In the genomic region with DNA sequence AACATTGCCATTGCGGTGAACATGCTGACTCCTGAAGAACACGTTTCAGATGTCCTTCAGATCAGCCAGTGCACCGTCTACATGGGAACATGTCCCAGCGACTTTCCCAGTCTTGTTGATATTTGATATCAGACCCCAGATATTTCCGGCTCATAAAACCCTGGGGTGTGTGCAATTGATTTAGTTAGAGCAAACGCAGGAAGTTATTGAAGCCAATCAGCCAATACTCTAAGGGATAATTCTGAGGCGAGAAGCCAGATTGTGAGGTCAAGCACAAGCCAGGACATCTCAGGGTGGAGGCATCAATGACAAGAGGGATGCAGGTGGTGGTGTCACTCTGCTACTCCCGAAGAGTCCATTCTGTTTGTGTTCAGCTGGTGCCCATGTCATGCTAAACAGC, we compare ENCODE assay signal across 34 mouse cellular contexts. TPM values are rescaled to one million over a fixed set of nuclear protein-coding genes. Genes with fewer than 3 reads are reported as not detected.
DNase-seq lines count a peak whose midpoint lies in the region; ATAC-seq lines count a peak whose summit lies in the region.
"Had no signal": no experiment of that assay in that cellular context is flagged by ENCODE, and none has a peak within 500 bp of the region (broad histone marks: within the 10 kb centered on the region; RNA-seq: fewer than 3 reads in every experiment).

No protein-coding gene starts in this region.

- H3K27me3 ChIP-seq in liver, embryonic 13.5 days: no peaks in the 10 kb centered on the region
- no peaks in the 10 kb centered on the region for H3K27me3 ChIP-seq in liver, embryonic 11.5 days (replicated peaks; ENCODE audit: control insufficient read depth, insufficient read depth, low read length)
- H3K27me3 ChIP-seq in hindbrain, embryonic 12.5 days: 0 out of 2 replicates have a peak, but pooled peaks cover 3% of the 10 kb centered on the region
- H3K27me3 ChIP-seq: forebrain, embryonic 15.5 days; limb, embryonic 15.5 days; neural tube, embryonic 15.5 days had no signal

- no peaks in the 10 kb centered on the region for H3K9me3 ChIP-seq in liver, embryonic 13.5 days (replicated peaks)
- no peaks in the 10 kb centered on the region for H3K9me3 ChIP-seq in liver, embryonic 11.5 days (ENCODE audit: control insufficient read depth, low read length)
- no peaks in the 10 kb centered on the region for H3K9me3 ChIP-seq in hindbrain, embryonic 12.5 days (replicated peaks)
- H3K9me3 ChIP-seq: forebrain, embryonic 10.5 days; forebrain, embryonic 15.5 days; heart, embryonic 10.5 days; heart, embryonic 15.5 days; hindbrain, embryonic 10.5 days; limb, embryonic 10.5 days; limb, embryonic 15.5 days; neural tube, embryonic 15.5 days had no signal

- peak overlapping the region; percentile 36 for H3K4me3 ChIP-seq in liver, embryonic 13.5 days (replicated peaks)
- no peak overlapping the region for H3K4me3 ChIP-seq in liver, embryonic 11.5 days (ENCODE audit: low read depth, low read length)
- no peak overlapping the region for H3K4me3 ChIP-seq in hindbrain, embryonic 12.5 days
- H3K4me3 ChIP-seq: forebrain, embryonic 10.5 days; forebrain, embryonic 15.5 days; heart, embryonic 10.5 days; heart, embryonic 15.5 days; hindbrain, embryonic 10.5 days; limb, embryonic 10.5 days; limb, embryonic 15.5 days; neural tube, embryonic 15.5 days had no signal

- H3K9ac ChIP-seq in liver, embryonic 13.5 days: peak overlapping the region; percentile 39; the same call in 1 of the 2 replicates
- H3K9ac ChIP-seq in liver, embryonic 11.5 days (ENCODE audit: low read depth, low read length): no peak overlapping the region
- no peak overlapping the region for H3K9ac ChIP-seq in hindbrain, embryonic 12.5 days
- H3K9ac ChIP-seq: forebrain, embryonic 15.5 days; heart, embryonic 15.5 days; limb, embryonic 15.5 days; lung, embryonic 14.5 days; neural tube, embryonic 15.5 days had no signal

- no peak for ATAC-seq in liver, embryonic 13.5 days (ENCODE audit: low read depth)
- no peak for ATAC-seq in liver, embryonic 11.5 days (replicated peaks; ENCODE audit: low FRiP score)
- ATAC-seq in hindbrain, embryonic 12.5 days (ENCODE audit: low FRiP score): no peak
- ATAC-seq: forebrain, embryonic 15.5 days; hindbrain, embryonic 16.5 days had no signal

- H3K4me2 ChIP-seq in liver, embryonic 13.5 days: peak overlapping the region; percentile 39
- no peak overlapping the region for H3K4me2 ChIP-seq in liver, embryonic 11.5 days
- H3K4me2 ChIP-seq in hindbrain, embryonic 12.5 days (replicated peaks): no peak overlapping the region
- H3K4me2 ChIP-seq: forebrain, embryonic 15.5 days; heart, embryonic 15.5 days; limb, embryonic 15.5 days; lung, embryonic 14.5 days; neural tube, embryonic 15.5 days had no signal

- intact Hi-C loops in heart, postnatal 14 days (cut with DNase I): no loop called here

- no peak overlapping the region for H3K27ac ChIP-seq in liver, embryonic 13.5 days
- no peak overlapping the region for H3K27ac ChIP-seq in liver, embryonic 11.5 days (ENCODE audit: low read depth, low read length)
- H3K27ac ChIP-seq in hindbrain, embryonic 12.5 days: no peak overlapping the region
- H3K27ac ChIP-seq: forebrain, embryonic 10.5 days; forebrain, embryonic 15.5 days; heart, embryonic 10.5 days; heart, embryonic 15.5 days; hindbrain, embryonic 10.5 days; kidney, postnatal 0 days; limb, embryonic 10.5 days; limb, embryonic 15.5 days; neural tube, embryonic 15.5 days; stomach, postnatal 0 days had no signal

- no peaks in the 10 kb centered on the region for H3K36me3 ChIP-seq in liver, embryonic 13.5 days
- no peaks in the 10 kb centered on the region for H3K36me3 ChIP-seq in liver, embryonic 11.5 days (ENCODE audit: control insufficient read depth, insufficient read depth, low read length)
- H3K36me3 ChIP-seq in hindbrain, embryonic 12.5 days: no peaks in the 10 kb centered on the region
- H3K36me3 ChIP-seq: forebrain, embryonic 10.5 days; forebrain, embryonic 15.5 days; G1E; heart, embryonic 10.5 days; heart, embryonic 15.5 days; hindbrain, embryonic 10.5 days; limb, embryonic 10.5 days; limb, embryonic 15.5 days; neural tube, embryonic 15.5 days had no signal

- peaks cover 31% of the 10 kb centered on the region for H3K4me1 ChIP-seq in liver, embryonic 13.5 days (replicated peaks)
- no peaks in the 10 kb centered on the region; the same call in 1 of the 2 replicates for H3K4me1 ChIP-seq in liver, embryonic 11.5 days (replicated peaks; ENCODE audit: control insufficient read depth, insufficient read depth, low read length)
- H3K4me1 ChIP-seq in hindbrain, embryonic 12.5 days: no peaks in the 10 kb centered on the region
- H3K4me1 ChIP-seq: forebrain, embryonic 10.5 days; forebrain, embryonic 15.5 days; hindbrain, embryonic 10.5 days; neural tube, embryonic 15.5 days had no signal

- peak; percentile 60 for DNase-seq in gastrocnemius, adult 18-20 months (ENCODE audit: low spot score)
- no peak for DNase-seq in gastrocnemius, postnatal 10 days
- peak; percentile 47 for DNase-seq in heart, adult 8-10 months (ENCODE audit: low spot score)
- DNase-seq in heart, postnatal 14 days: no peak
- DNase-seq in liver, embryonic 13.5 days: no peak
- no peak for DNase-seq in liver, embryonic 11.5 days (ENCODE audit: low spot score)
- DNase-seq: adrenal gland, postnatal 10 days; cerebellum, adult 9-10 months; cerebellum, postnatal 36 days; gastrocnemius, postnatal 36 days; kidney, adult 8-10 months; kidney, postnatal 4 days; layer of hippocampus, adult 9-11 months; lung, embryonic 14.5 days; lung, postnatal 14 days; midbrain, embryonic 14.5 days; retina, postnatal 1 day; right cerebral cortex, postnatal 25 days; thymus, adult 18-20 months; thymus, postnatal 25 days had no signal

- 68% methylated on average over 8 of the region's 8 CpGs for WGBS in liver, embryonic 13.5 days (ENCODE audit: insufficient replicate concordance)
- WGBS in liver, embryonic 11.5 days: 83% methylated on average over 8 of the region's 8 CpGs
- WGBS in hindbrain, embryonic 12.5 days: 84% methylated on average over 8 of the region's 8 CpGs

RNA-seq across cellular contexts. Expression of gene Smoc2, which starts 28.9 kb away (rescaled TPM):
- 10 to 100 TPM; 71.5 to 71.9 TPM for total RNA-seq in gastrocnemius, adult 18-20 months (2021)
- 10 to 100 TPM; 91.1 to 92.9 TPM for total RNA-seq in gastrocnemius, postnatal 10 days (2021)
- total RNA-seq in heart, adult 8-10 months (2022): 10 to 100 TPM; 39.4 to 55.1 (median 46.0) TPM
- 10 to 100 TPM; 43.6 to 48.6 TPM for total RNA-seq in heart, postnatal 14 days (2021)
- 4.6 TPM in 2 replicates for polyA plus RNA-seq in liver, embryonic 13.5 days (2015; fragmentation: Nextera tagmentation; extraction: Ambion mirVana)
- polyA plus RNA-seq in liver, embryonic 11.5 days (2014; fragmentation: Nextera tagmentation; extraction: Ambion mirVana): 11.8 and 12.8 TPM in 2 replicates
- polyA plus RNA-seq in hindbrain, embryonic 12.5 days (2016; fragmentation: Nextera tagmentation; extraction: Ambion mirVana): 59.2 and 70.5 TPM in 2 replicates
- polyA plus RNA-seq: G1E had no signal

RNA-seq across cellular contexts. Expression of gene Dact2, which starts 46.3 kb away (rescaled TPM):
- 1 to 10 TPM; 1.5 to 3.5 TPM for total RNA-seq in gastrocnemius, adult 18-20 months (2021)
- total RNA-seq in gastrocnemius, postnatal 10 days (2021): 1 to 10 TPM; 2.0 to 3.5 TPM
- 1 to 10 TPM in 2 of 4 experiments, under 1 TPM in 2; 0.94 to 1.3 (median 0.98) TPM for total RNA-seq in heart, adult 8-10 months (2022)
- total RNA-seq in heart, postnatal 14 days (2021): 1 to 10 TPM; 1.9 to 2.5 TPM
- polyA plus RNA-seq in liver, embryonic 13.5 days (2015; fragmentation: Nextera tagmentation; extraction: Ambion mirVana): 0.54 and 0.68 TPM in 2 replicates
- polyA plus RNA-seq in liver, embryonic 11.5 days (2014; fragmentation: Nextera tagmentation; extraction: Ambion mirVana): 2.3 and 3.0 TPM in 2 replicates
- polyA plus RNA-seq in hindbrain, embryonic 12.5 days (2016; fragmentation: Nextera tagmentation; extraction: Ambion mirVana): 1.0 and 1.3 TPM in 2 replicates
- total RNA-seq: G1E; monocyte, adult 5-6 weeks had no signal
- polyA plus RNA-seq: G1E had no signal

Comparison
In these comparisons a context has a peak if more than half of its experiments do, and no peak if none do; other contexts are left out.
1. DNase-seq: peak in gastrocnemius, adult 18-20 months (single experiment) and heart, adult 8-10 months (single experiment); none in gastrocnemius, postnatal 10 days (single experiment), heart, postnatal 14 days (0 of 2), liver, embryonic 13.5 days (single experiment) and liver, embryonic 11.5 days (single experiment).